Mouse (Mus musculus) adrenal gland, adult 8-10 months (tissue): ENCODE data around the gene Mpo. TPM values are rescaled to one million over a fixed set of nuclear protein-coding genes. Genes with fewer than 3 reads are reported as not detected.

Experiments
- DNase-seq: peaks from one replicate; pipeline ENCODE4 v3.0.0; 2022
- total RNA-seq, 4 experiments: library from RNA; stranded (reverse); gene quantifications; 2 replicates each; pipeline ENCODE4 v1.2.4; 2022

Gene Mpo
- total RNA-seq, 4 experiments from 2014 or later: not detected

- no peak for DNase-seq
Observed at GRCm38 (mm10) chr11:87758161-87758911, 35.0 kb upstream of the Mpo start.

DNA sequence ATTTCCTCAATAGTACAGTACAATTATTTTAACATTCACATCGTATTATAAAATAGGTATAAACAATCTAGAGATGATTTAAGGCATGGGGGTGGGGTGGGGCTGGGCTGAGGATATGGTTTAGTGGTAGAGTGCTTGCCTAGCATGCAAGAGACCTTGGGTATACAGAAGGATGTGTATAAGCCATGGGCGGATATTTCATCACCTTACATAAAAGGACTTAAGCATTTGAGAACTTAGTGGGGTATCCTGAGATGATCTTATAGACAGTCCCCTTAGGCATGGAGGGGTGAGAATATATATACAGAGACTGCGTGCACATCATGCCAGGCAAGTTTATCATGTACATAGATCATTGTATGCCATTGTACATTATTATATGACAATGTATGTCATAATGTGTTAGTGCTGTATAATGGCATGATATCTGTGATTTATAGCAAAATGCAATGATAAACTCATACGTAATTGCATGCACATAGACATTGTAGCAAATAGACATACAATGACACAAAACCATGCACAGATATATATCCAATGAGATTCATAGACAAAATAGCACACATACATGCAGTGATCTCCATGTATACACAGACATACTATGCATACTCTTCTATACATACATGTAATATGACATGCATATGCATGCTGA lies 34.3 kb upstream of the Mpo start:
- DNase-seq: no peak

- DNase-seq: no peak
Observed at GRCm38 (mm10) chr11:87759609-87760005, 33.8 kb upstream of the Mpo start.

GRCm38 (mm10) chr11:87760301-87761081 lies 32.9 kb upstream of the Mpo start, which contains the start of gene Tspoap1:
Gene Tspoap1, plus strand, starts transcription at chr11:87760541.
- no peak for DNase-seq

DNA sequence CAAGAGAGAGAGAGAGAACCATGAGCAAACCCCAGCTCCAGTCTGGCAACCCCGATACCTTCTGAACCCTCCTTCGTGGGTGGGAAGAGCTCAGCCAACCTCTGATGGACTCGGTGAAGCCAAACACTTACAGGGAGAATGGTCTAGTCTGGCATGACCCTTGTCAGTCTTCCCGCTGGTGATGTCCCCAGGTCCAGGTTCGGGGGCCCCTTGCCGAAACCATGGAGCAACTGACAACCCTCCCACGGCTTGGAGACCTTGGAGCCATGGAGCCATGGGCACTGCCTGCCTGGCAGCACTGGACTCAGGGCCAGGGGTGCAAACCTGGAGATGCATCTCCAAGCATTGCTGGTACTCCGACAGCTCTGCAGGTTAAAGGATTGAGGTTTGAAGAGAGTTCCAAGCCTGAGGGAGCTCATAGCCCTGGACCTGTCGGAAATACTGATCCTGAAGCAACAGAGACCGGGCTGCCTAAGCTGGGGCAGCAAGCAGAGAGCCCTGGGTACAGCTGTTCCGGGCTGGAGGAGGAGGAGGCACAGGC lies 32.1 kb upstream of the Mpo start:
- no peak for DNase-seq

DNA sequence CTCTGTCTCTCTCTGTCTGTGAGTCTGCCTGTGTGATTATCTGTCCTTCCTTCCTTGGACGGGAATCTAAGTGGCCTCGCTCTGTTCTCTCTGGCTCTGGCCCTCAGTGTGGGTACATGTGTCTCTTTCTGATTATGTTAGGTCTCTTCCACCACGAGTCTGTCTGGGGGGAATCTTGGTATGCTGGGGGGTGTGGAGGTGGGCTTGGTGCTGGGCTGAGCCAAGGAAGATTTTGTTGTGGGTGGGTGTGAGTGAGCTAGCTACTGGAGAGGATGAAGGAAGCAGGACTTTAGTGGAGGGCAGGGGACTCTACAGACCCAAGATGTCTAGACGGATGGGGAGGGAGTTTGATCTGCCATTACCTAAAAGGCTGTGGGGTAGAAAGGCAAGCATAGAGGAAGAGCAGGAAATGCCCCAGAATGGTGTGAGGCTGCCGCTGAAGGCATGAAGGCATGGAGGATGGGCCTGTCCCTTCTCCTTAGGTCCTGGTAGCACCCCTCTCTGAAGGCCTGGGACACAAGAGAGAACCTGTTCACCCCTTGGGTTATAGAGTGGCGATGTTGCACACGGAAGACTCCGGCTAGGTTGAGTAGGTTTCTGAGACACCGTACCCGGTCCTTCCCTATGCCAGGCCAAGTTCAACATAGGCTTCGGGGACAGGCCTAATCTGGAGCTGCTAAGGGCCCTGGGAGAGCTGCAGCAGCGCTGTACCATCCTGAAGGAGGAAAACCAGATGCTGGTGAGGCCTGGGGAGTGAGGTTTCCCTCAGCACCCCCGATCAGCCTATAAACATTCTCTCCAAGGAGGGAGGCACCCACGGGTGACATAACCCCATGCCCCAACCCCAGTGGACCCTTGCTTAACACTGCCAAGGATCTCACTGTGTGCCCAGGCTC lies 31.3 kb upstream of the Mpo start:
- DNase-seq: no peak

DNA sequence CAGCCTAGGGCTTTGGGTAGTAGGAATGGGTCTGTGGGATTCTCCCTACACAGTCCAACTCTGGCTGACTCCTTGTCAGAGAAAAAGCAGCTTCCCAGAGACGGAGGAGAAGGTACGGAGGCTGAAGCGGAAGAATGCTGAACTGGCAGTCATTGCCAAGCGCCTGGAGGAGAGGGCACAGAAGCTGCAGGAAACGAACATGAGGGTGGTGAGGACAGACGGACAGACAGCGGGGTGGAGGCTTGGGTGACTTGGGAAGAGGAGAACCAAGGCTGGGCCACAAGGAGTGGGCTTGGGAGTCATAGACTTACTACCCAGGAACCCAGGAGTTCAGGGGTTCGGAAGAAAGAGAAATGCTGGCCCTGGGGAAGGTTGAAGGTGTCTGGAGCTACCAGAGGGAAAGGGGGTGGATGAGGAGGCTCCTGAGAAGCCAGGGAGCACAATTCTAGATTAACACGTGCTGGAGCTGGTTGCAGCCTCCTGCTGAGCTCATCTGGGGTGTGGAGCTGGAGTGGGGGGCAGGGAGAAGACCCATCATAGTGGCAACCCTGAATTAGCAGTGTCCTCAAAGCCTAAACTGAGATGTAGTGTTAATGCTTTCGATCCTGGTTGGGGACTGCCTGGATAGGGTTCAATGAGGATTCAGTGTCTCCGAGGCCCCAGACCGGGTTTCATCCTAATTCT lies 30.5 kb upstream of the Mpo start:
- DNase-seq: no peak

- no peak for DNase-seq
Observed at GRCm38 (mm10) chr11:87763511-87763987, 29.8 kb upstream of the Mpo start.

GRCm38 (mm10) chr11:87763988-87764876 lies 29.1 kb upstream of the Mpo start:
- DNase-seq: no peak

DNA sequence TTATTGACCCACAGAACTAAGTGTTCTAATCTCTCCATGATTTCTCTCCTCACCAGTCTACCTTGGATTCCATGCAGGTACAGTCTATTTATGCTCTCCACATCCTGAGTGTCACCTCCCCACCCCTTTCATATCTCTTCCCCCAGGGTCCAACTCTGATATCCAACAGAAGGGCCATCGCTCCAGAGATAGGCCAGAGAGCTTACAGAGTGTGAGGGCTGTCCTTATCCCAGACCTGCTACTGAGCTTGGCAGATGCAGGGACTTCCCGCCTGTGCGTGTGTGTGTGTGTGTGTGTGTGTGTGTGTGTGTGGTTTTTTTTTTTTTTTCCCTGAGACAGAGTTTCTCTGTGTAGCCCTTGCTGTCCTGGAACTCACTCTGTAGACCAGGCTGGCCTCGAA lies 24.6 kb upstream of the Mpo start:
- DNase-seq: no peak

GRCm38 (mm10) chr11:87770989-87771388 lies 22.4 kb upstream of the Mpo start:
- no peak for DNase-seq

DNA sequence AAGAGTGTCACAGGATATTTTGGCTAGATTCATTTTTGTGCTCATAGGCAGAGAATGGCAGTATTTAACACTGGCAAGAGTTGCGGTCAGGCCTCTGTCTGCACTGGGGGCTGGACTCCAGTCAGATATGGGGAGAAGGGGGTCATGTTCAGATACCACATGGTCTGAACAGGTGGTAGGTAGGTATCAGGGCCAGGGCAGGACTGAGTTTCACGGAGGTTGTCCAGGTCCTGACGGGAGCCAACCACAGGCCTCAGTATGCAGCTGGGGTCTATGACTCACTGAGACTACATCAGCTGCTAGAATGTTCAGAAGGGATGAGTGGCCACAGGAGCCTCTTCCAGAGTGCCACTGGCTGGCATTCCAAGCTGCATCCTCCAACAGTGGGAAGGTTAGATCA lies 21.0 kb upstream of the Mpo start:
- DNase-seq: no peak

DNA sequence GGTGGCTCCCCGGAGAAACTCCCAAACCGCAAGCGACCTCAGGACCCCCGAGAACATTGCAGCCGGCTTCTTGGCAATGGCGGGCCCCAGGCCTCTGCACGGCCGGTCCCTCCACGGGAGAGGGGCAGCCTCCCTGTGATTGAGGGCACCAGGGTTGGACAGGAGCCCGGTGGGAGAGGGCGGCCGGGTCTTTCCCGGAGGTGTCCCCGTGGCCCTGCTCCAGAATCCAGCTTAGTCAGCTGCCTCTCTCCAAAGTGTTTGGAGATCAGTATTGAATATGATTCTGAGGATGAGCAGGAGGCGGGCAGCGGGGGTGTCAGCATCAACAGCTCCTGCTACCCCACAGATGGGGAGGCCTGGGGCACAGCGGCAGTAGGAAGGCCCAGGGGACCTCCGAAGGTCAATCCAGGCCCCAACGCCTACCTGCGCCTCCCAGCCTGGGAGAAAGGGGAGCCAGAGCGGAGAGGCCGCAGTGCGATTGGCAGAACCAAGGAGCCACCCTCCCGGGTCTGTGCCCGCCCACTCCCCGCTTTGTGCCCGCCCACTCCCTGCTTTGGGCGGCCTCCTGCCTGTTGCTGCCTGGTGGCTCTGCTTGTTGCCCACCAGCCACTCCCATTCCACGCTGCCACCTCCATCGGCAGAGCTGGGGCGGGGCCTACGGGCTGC lies 15.1 kb upstream of the Mpo start:
- DNase-seq: no peak

DNA sequence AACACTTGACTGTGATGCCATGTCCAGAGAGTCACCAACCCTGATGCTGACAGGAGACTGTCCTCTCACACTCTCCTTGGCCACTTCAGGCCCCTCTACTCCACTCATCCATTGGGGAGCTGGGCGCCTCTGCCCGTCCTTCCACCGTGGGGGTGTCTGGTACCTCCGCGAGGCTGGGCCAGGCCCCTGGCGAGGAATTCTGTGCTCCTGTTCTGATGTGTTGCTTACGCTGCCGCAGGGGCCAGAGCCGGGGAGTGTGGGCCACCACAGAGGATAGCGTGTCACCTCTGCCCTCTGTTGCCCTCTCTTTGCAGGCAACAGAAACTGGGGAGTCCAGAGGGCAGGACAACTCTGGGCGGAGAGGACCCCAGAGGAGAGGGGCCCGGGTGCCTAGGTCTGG lies 14.5 kb upstream of the Mpo start:
- DNase-seq: no peak

GRCm38 (mm10) chr11:87779392-87779791 lies 14.0 kb upstream of the Mpo start:
- no peak for DNase-seq

DNA sequence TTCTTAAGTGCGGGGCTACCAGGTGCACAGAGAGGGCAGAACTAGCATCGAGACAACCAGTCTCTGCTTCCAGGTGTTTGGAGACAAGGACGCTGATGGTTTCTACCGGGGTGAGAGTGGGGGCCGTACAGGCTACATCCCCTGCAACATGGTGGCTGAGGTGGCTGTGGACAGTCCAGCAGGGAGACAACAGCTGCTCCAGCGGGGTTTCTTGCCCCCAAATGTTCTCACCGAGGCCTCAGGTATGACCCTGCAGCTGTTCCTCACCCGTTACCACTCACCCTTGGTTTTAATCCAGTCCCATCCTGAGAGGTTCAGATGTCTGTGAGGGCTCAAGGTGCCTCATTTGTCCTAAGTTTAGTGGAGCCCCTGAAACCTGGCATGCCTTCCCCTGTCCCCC lies 13.3 kb upstream of the Mpo start:
- DNase-seq: no peak

GRCm38 (mm10) chr11:87790088-87790487 lies 3.3 kb upstream of the Mpo start:
- no peak for DNase-seq

- no peak for DNase-seq
Observed at GRCm38 (mm10) chr11:87801711-87802275, 8.4 kb downstream of the Mpo start.

- DNase-seq: no peak
Observed at GRCm38 (mm10) chr11:87802621-87803020, 9.2 kb downstream of the Mpo start.
